Mouse (Mus musculus) intestine, embryonic 14.5 days (tissue): Measurements from ENCODE around the gene Olfr694. TPM values are rescaled to one million over a fixed set of nuclear protein-coding genes. Genes with fewer than 3 reads are reported as not detected.

Source experiments
- polyA plus RNA-seq: library from polyadenylated mRNA; unstranded; fragments of >200 nt; fragmentation: Nextera tagmentation; extraction: Ambion mirVana; gene quantifications from 2 replicates; pipeline ENCODE4 v1.2.1, GENCODE M21; 2014

The Olfr694 gene
- polyA plus RNA-seq, 1 experiment from 2014 or later: not detected

Other genes starting within 250 kb of the Olfr694 start
- not detected in 2 replicates for gene Olfr693, start 11.2 kb downstream of the Olfr694 start, polyA plus RNA-seq
- gene Olfr695, start 24.6 kb upstream of the Olfr694 start, polyA plus RNA-seq: not detected in 2 replicates
- gene Olfr697, start 50.6 kb upstream of the Olfr694 start, polyA plus RNA-seq: not detected in 2 replicates
- not detected in 2 replicates for gene Olfr698, start 63.6 kb upstream of the Olfr694 start, polyA plus RNA-seq
- not detected in 2 replicates for gene Olfr699, start 101.4 kb upstream of the Olfr694 start, polyA plus RNA-seq
- not detected in 2 replicates for gene Olfr700, start 117.0 kb upstream of the Olfr694 start, polyA plus RNA-seq
- not detected in 2 replicates for gene Olfr701, start 122.3 kb upstream of the Olfr694 start, polyA plus RNA-seq
- gene Olfr702, start 142.1 kb upstream of the Olfr694 start, polyA plus RNA-seq: not detected in 2 replicates
- not detected in 2 replicates for gene Olfr703, start 151.5 kb upstream of the Olfr694 start, polyA plus RNA-seq
- not detected in 2 replicates for gene Olfr704, start 171.4 kb upstream of the Olfr694 start, polyA plus RNA-seq
- not detected in 2 replicates for gene Olfr705, start 185.1 kb upstream of the Olfr694 start, polyA plus RNA-seq
- not detected in 2 replicates for gene Olfr706, start 196.3 kb upstream of the Olfr694 start, polyA plus RNA-seq
- gene Olfr707, start 209.4 kb upstream of the Olfr694 start, polyA plus RNA-seq: not detected in 2 replicates
- not detected in 2 replicates for gene Olfr1532-ps1, start 216.2 kb upstream of the Olfr694 start, polyA plus RNA-seq
- gene Olfr709-ps1, start 240.4 kb upstream of the Olfr694 start, polyA plus RNA-seq: not detected in 2 replicates